Mouse (Mus musculus): ENCODE data around the gene Krt83. TPM values are rescaled to one million over a fixed set of nuclear protein-coding genes. Genes with fewer than 3 reads are reported as not detected.
A peak's percentile ranks its signal among the peaks of the same experiment; 100 is the strongest.
"Not testable (repeated sequence)": the region's sequence is repeated elsewhere in the genome, so short reads cannot be mapped to it uniquely, and the experiment has no call there.

Krt83 gene
- polyA plus RNA-seq (2015; fragmentation: Nextera tagmentation; extraction: Ambion mirVana): 0.58 and 1.7 TPM in 2 replicates

- Histone ChIP-seq H3K27me3 (no peaks in the 10 kb centered on the region), H3K27ac (no peak within 1 kb of the TSS), H3K9ac (no peak within 1 kb of the TSS), H3K4me1 (0 out of 2 replicates have a peak, but pooled peaks cover 8% of the 10 kb centered on the region), H3K9me3 (no peaks in the 10 kb centered on the region), H3K4me2 (no peak within 1 kb of the TSS), H3K36me3 (no peaks in the 10 kb centered on the region), H3K4me3 (no peak within 1 kb of the TSS)
- WGBS: 62% methylated on average over 6 of the region's 6 CpGs
- no peak for ATAC-seq (ENCODE audit: insufficient number of reproducible peaks, low FRiP score, low TSS enrichment, low read depth)
These were observed at the start of gene Krt83 for GRCm38 (mm10) chr15:101491431-101491830. Gene Krt83 (minus strand): TSS chr15:101491512.

- WGBS: 35% methylated on average over 4 of the region's 4 CpGs
- no peak for ATAC-seq (ENCODE audit: insufficient number of reproducible peaks, low FRiP score, low TSS enrichment, low read depth)
- Histone ChIP-seq H3K9ac (no peak overlapping the region), H3K27me3 (no peaks in the 10 kb centered on the region), H3K4me2 (no peak overlapping the region), H3K36me3 (no peaks in the 10 kb centered on the region), H3K9me3 (no peaks in the 10 kb centered on the region), H3K4me3 (no peak overlapping the region), H3K27ac (no peak overlapping the region), H3K4me1 (peaks cover 20% of the 10 kb centered on the region)
These were observed 47.2 kb upstream of the Krt83 start for GRCm38 (mm10) chr15:101538580-101538900.

DNA sequence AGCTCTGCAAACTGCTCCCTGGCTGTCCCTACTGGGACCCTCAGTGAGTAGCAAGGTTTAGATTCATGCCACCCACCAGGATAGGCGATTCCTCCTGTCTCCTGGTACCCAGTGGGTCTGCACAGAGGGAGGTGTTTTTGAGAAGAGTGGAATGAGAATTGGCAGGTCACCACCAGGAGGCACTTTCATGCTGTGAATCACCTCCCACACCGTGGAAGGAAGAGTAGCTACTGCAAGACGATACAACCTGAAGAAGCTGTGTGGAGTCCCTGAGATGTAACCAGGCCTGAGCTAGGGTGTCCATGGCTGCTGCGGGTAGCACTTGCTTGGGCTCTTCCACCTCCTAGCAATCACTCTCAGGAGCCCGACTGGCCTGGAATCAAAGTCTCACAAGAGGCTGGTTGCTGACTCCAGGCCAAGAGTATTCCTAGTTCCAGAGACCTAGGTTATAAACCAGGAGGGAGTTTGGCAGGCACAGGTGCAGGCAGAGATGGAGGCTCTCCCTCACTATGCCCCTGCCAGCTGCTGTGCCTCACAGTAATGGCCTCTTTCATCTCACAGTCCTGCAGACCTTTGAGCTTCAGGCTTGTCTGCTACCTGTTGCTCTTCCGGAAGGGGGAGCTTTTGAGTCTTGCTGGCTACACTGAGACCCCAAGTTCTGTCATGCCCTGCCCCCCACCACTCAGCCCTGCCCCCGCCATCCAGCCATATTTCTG lies 46.7 kb upstream of the Krt83 start:
- no peaks in the 10 kb centered on the region for H3K9me3 ChIP-seq
- peaks cover 20% of the 10 kb centered on the region for H3K4me1 ChIP-seq
- H3K27me3 ChIP-seq: no peaks in the 10 kb centered on the region
- no peak overlapping the region for H3K27ac ChIP-seq
- no peak overlapping the region for H3K9ac ChIP-seq
- H3K4me3 ChIP-seq: no peak overlapping the region
- WGBS: 31% methylated on average over 7 of the region's 7 CpGs
- H3K36me3 ChIP-seq: no peaks in the 10 kb centered on the region
- ATAC-seq (ENCODE audit: insufficient number of reproducible peaks, low FRiP score, low TSS enrichment, low read depth): peak; percentile 40; the same call in 1 of the 2 replicates
- H3K4me2 ChIP-seq: no peak overlapping the region

- no peak overlapping the region for H3K4me2 ChIP-seq
- no peaks in the 10 kb centered on the region for H3K9me3 ChIP-seq
- ATAC-seq (ENCODE audit: insufficient number of reproducible peaks, low FRiP score, low TSS enrichment, low read depth): no peak
- peaks cover 16% of the 10 kb centered on the region for H3K4me1 ChIP-seq
- no peaks in the 10 kb centered on the region for H3K36me3 ChIP-seq
- no peak overlapping the region for H3K4me3 ChIP-seq
- WGBS: 39% methylated on average over 9 of the region's 9 CpGs
- no peaks in the 10 kb centered on the region for H3K27me3 ChIP-seq
- peak overlapping the region; percentile 54 for H3K27ac ChIP-seq
- H3K9ac ChIP-seq: no peak overlapping the region
These were observed 44.9 kb upstream of the Krt83 start for GRCm38 (mm10) chr15:101536054-101536850.

- Histone ChIP-seq H3K9ac (no peak within 1 kb of the TSS), H3K9me3 (no peaks in the 10 kb centered on the region), H3K4me2 (no peak within 1 kb of the TSS), H3K4me1 (peaks cover 8% of the 10 kb centered on the region), H3K27me3 (peaks cover 15% of the 10 kb centered on the region; the same call in 1 of the 2 replicates), H3K27ac (no peak within 1 kb of the TSS), H3K4me3 (no peak within 1 kb of the TSS), H3K36me3 (no peaks in the 10 kb centered on the region)
- ATAC-seq (ENCODE audit: insufficient number of reproducible peaks, low FRiP score, low TSS enrichment, low read depth): no peak
- 58% methylated on average over 7 of the region's 7 CpGs for WGBS
These were observed 41.4 kb upstream of the Krt83 start, which contains the start of gene Krt84 for GRCm38 (mm10) chr15:101532720-101533119. Gene Krt84 (minus strand): TSS chr15:101532820.

- no peaks in the 10 kb centered on the region for H3K4me1 ChIP-seq
- no peak overlapping the region for H3K27ac ChIP-seq
- no peak overlapping the region for H3K9ac ChIP-seq
- H3K27me3 ChIP-seq: peaks cover 24% of the 10 kb centered on the region
- no peak overlapping the region for H3K4me3 ChIP-seq
- no peak for ATAC-seq (ENCODE audit: insufficient number of reproducible peaks, low FRiP score, low TSS enrichment, low read depth)
- 67% methylated on average over 4 of the region's 4 CpGs for WGBS
- no peaks in the 10 kb centered on the region for H3K9me3 ChIP-seq
- H3K36me3 ChIP-seq: no peaks in the 10 kb centered on the region
- H3K4me2 ChIP-seq: no peak overlapping the region
These were observed 31.4 kb upstream of the Krt83 start for GRCm38 (mm10) chr15:101522556-101523232.

DNA sequence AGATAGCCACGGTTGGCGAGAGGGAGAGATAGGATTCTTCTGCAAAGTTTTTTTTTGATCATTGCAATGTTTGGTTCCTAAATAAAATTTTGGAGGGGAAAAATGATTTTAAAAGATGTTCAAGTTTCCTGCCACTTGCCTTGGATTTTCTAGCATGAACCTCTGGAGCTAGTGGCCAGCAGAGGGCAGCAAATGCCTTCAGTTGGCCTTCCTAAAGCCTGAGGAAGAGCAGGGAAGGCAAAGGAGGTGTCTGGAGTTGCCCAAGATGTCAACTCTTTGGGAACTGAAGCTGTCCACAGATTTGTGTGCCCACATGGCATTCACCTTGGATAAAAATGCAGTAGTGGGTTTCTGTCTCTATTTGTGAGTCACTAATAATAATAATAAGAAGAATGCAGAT lies 28.5 kb upstream of the Krt83 start:
- H3K9ac ChIP-seq: no peak overlapping the region
- no peak for ATAC-seq (ENCODE audit: insufficient number of reproducible peaks, low FRiP score, low TSS enrichment, low read depth)
- 22% methylated on average over 2 of the region's 2 CpGs for WGBS
- H3K4me3 ChIP-seq: no peak overlapping the region
- no peaks in the 10 kb centered on the region for H3K36me3 ChIP-seq
- peaks cover 13% of the 10 kb centered on the region for H3K27me3 ChIP-seq
- H3K9me3 ChIP-seq: no peaks in the 10 kb centered on the region
- H3K27ac ChIP-seq: no peak overlapping the region
- no peak overlapping the region for H3K4me2 ChIP-seq
- no peaks in the 10 kb centered on the region for H3K4me1 ChIP-seq

DNA sequence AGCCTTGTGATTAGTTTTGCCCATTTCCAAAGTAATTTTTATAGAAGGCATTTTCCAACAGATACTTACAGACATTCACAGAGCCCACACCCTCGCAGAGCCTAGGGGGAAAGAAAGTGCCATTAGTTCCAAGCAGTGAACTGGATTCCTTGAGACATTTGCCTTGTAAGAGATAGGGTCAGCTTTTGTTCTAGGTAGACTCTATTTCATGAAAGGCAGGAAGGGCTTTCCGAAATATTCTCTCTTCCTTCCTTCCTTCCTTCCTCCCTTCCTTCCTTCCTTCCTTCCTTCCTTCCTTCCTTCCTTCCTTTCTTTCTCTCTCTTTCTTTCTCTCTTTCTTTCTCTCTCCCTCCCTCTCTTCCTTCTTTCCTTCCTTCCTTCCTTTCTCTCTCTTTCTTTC lies 25.8 kb upstream of the Krt83 start, which contains the start of gene Gm49425:
Gene Gm49425, minus strand, starts transcription at position 101 of the 400 bp plus-strand sequence.
- H3K27ac ChIP-seq; ATAC-seq (ENCODE audit: insufficient number of reproducible peaks, low FRiP score, low TSS enrichment, low read depth); H3K9ac ChIP-seq; H3K4me1 ChIP-seq; H3K27me3 ChIP-seq; H3K9me3 ChIP-seq; H3K4me3 ChIP-seq; H3K36me3 ChIP-seq; H3K4me2 ChIP-seq: not testable (repeated sequence)
- WGBS: 72% methylated on average over 2 of the region's 2 CpGs

DNA sequence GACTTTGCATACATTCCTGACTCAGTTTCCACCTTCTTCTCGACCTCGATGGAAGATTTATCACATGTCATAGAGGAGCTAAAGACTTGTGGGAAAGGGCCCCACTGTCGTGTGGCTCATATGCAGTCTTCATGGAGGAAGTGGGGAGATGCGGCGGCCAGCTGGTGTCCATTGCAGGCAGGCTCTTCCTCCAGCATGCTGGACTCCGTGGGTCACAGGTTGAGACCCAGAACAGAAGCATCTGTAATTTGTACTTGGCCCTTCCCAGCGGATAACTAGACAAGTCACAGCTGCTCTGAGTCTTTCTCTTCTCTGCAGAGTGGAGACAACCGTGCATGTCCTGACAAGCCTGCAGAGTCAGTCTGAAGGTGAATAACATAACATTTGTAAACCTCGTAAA lies 16.9 kb upstream of the Krt83 start:
- 63% methylated on average over 9 of the region's 9 CpGs for WGBS

GRCm38 (mm10) chr15:101506896-101507758 lies 15.8 kb upstream of the Krt83 start:
- ATAC-seq (ENCODE audit: insufficient number of reproducible peaks, low FRiP score, low TSS enrichment, low read depth): no peak
- Histone ChIP-seq H3K4me2 (no peak overlapping the region), H3K36me3 (no peaks in the 10 kb centered on the region), H3K27me3 (0 out of 2 replicates have a peak, but pooled peaks cover 3% of the 10 kb centered on the region), H3K9ac (no peak overlapping the region), H3K27ac (no peak overlapping the region), H3K4me1 (no peaks in the 10 kb centered on the region), H3K9me3 (no peaks in the 10 kb centered on the region), H3K4me3 (no peak overlapping the region)
- WGBS: 52% methylated on average over 14 of the region's 14 CpGs

More for the DNA sequence above, 16.9 kb upstream of the Krt83 start:
- Histone ChIP-seq H3K36me3 (no peaks in the 10 kb centered on the region), H3K9me3 (no peaks in the 10 kb centered on the region), H3K4me2 (no peak overlapping the region), H3K4me3 (no peak overlapping the region), H3K27ac (no peak overlapping the region), H3K9ac (no peak overlapping the region), H3K4me1 (no peaks in the 10 kb centered on the region), H3K27me3 (0 out of 2 replicates have a peak, but pooled peaks cover 3% of the 10 kb centered on the region)
- no peak for ATAC-seq (ENCODE audit: insufficient number of reproducible peaks, low FRiP score, low TSS enrichment, low read depth)

DNA sequence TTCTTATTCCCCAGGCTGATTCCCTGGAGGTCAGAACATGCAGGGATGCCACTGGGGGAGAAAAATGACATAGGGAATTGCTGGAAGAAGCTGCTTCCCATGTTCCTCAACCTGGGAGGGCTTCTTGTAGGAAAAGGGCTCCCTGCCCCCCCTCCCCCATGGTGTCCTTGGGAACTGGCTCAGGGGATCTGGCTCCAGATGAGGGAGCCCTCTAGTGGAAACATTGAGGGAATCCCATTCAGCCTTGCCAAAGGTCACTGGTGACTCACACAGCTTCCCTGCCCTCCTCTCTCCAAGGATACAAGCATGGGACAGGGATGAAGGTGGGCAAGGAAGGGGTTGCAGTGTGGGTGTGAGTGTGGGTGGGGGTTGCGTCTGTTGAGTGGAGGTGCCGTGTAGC lies 5.9 kb upstream of the Krt83 start:
- no peaks in the 10 kb centered on the region for H3K9me3 ChIP-seq
- ATAC-seq (ENCODE audit: insufficient number of reproducible peaks, low FRiP score, low TSS enrichment, low read depth): no peak
- no peak overlapping the region for H3K4me3 ChIP-seq
- H3K4me2 ChIP-seq: no peak overlapping the region
- 85% methylated on average over 2 of the region's 2 CpGs for WGBS
- H3K9ac ChIP-seq: no peak overlapping the region
- H3K27me3 ChIP-seq: no peaks in the 10 kb centered on the region
- H3K36me3 ChIP-seq: no peaks in the 10 kb centered on the region
- 0 out of 2 replicates have a peak, but pooled peaks cover 8% of the 10 kb centered on the region for H3K4me1 ChIP-seq
- no peak overlapping the region for H3K27ac ChIP-seq

Data from limb, embryonic 15.5 days (tissue).